Mouse (Mus musculus): Measurements from ENCODE around the gene 4933417A18Rik. TPM values are rescaled to one million over a fixed set of nuclear protein-coding genes. Genes with fewer than 3 reads are reported as not detected.
"Not testable (repeated sequence)": the region's sequence is repeated elsewhere in the genome, so short reads cannot be mapped to it uniquely, and the experiment has no call there.

Gene 4933417A18Rik
- polyA plus RNA-seq, 1 experiment from 2014 or later: not detected

- H3K27me3 ChIP-seq (replicated peaks); H3K27ac ChIP-seq; H3K4me2 ChIP-seq; H3K9me3 ChIP-seq; H3K9ac ChIP-seq; ATAC-seq (replicated peaks); H3K4me1 ChIP-seq; H3K4me3 ChIP-seq: not testable (repeated sequence)
- H3K36me3 ChIP-seq (replicated peaks): peaks cover 22% of the 10 kb centered on the region; the same call in 1 of the 2 replicates
- 100% methylated on average over 1 of the region's 1 CpGs for WGBS
Observed at GRCm38 (mm10) chr13:34983479-34983878, 59.3 kb downstream of the 4933417A18Rik start.

DNA sequence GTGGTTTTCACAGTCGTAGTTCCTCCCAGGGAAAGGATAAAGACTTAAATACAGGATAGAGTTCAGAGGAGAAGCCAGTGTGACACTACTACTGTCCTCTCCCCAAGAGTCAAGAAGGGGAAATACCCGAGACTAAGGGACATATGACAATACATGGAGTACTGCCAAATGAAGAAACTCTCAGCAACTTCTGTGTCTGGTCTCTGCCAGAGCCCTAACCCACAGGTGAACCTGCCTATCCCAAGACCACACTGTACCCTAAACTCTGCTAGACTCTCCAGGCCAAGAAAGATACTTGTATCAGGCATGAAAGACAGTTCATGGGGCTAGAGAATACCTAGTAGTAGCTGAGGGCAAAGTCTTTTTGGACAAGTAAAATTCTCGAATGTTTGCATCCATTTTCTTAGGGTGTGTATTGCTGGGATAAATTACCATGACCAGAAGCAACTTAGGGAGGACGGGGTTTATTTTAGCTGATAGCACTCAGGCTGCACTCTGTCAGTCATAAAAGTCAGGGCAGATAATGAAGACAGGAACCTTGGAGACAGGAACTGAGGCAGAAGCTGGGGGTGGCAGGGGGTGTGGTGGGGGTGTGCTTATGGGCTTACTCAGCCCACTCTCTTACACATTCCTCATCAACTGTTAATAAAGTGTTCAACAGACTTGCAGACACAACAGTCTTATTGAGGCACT is 67.5 kb downstream of the 4933417A18Rik start:
- H3K9me3 ChIP-seq: no peaks in the 10 kb centered on the region
- no peak for ATAC-seq (replicated peaks)
- peaks cover 15% of the 10 kb centered on the region; the same call in 1 of the 2 replicates for H3K36me3 ChIP-seq (replicated peaks)
- peaks cover 28% of the 10 kb centered on the region for H3K4me1 ChIP-seq
- no peaks in the 10 kb centered on the region for H3K27me3 ChIP-seq (replicated peaks)
- H3K9ac ChIP-seq: no peak overlapping the region
- H3K4me3 ChIP-seq: no peak overlapping the region
- no peak overlapping the region for H3K27ac ChIP-seq
- 71% methylated on average over 4 of the region's 4 CpGs for WGBS
- H3K4me2 ChIP-seq: no peak overlapping the region

GRCm38 (mm10) chr13:34993085-34993484 is 68.9 kb downstream of the 4933417A18Rik start:
- Histone ChIP-seq H3K9ac (no peak overlapping the region; the same call in 1 of the 2 replicates), H3K27me3 (replicated peaks) (no peaks in the 10 kb centered on the region), H3K4me2 (peak overlapping the region; percentile 83), H3K4me1 (peaks cover 28% of the 10 kb centered on the region), H3K9me3 (no peaks in the 10 kb centered on the region), H3K4me3 (peak overlapping the region; percentile 56), H3K27ac (peak overlapping the region; percentile 76; the same call in 1 of the 2 replicates), H3K36me3 (replicated peaks) (0 out of 2 replicates have a peak, but pooled peaks cover 5% of the 10 kb centered on the region)
- 71% methylated on average over 4 of the region's 4 CpGs for WGBS
- no peak for ATAC-seq (replicated peaks)

GRCm38 (mm10) chr13:34993595-34993982 is 69.4 kb downstream of the 4933417A18Rik start:
- Histone ChIP-seq H3K4me1 (peaks cover 28% of the 10 kb centered on the region), H3K9me3 (no peaks in the 10 kb centered on the region), H3K9ac (peak overlapping the region; percentile 56), H3K4me3 (peak overlapping the region; percentile 56), H3K4me2 (peak overlapping the region; percentile 83), H3K27ac (peak overlapping the region; percentile 76), H3K36me3 (replicated peaks) (0 out of 2 replicates have a peak, but pooled peaks cover 5% of the 10 kb centered on the region), H3K27me3 (replicated peaks) (no peaks in the 10 kb centered on the region)
- peak; percentile 73 for ATAC-seq (replicated peaks)
- WGBS: under 1% methylated on average over 22 of the region's 22 CpGs

GRCm38 (mm10) chr13:34993983-34994811 is 70.0 kb downstream of the 4933417A18Rik start:
- Histone ChIP-seq H3K27me3 (replicated peaks) (no peaks in the 10 kb centered on the region), H3K9ac (peak overlapping the region; percentile 56), H3K4me3 (peak overlapping the region; percentile 56), H3K9me3 (no peaks in the 10 kb centered on the region), H3K4me2 (peak overlapping the region; percentile 83), H3K36me3 (replicated peaks) (0 out of 2 replicates have a peak, but pooled peaks cover 5% of the 10 kb centered on the region), H3K27ac (peak overlapping the region; percentile 76), H3K4me1 (peaks cover 28% of the 10 kb centered on the region)
- peak; percentile 95 for ATAC-seq (replicated peaks)
- WGBS: under 1% methylated on average over 33 of the region's 33 CpGs

DNA sequence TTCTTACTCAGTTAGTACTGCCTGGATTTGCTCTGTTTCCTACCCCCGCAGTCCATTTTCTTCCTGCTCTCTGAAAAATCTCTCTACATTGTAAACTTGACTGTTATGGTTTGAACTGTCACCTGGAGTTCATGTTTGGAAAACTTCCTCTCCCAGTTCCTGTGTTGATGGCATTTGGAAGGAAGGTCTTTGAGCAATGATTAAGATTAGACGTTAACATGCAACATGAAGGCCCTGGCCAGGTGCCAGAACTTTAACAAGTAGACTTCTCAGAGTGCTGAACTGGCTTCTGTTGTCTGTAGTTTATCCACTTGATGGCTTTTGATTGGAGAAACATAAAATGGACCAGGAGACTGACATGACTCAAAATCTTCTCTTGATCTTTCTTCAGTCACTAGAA is 71.7 kb downstream of the 4933417A18Rik start:
- Histone ChIP-seq H3K4me3 (no peak overlapping the region), H3K27me3 (replicated peaks) (no peaks in the 10 kb centered on the region), H3K4me1 (peaks cover 28% of the 10 kb centered on the region), H3K36me3 (replicated peaks) (no peaks in the 10 kb centered on the region), H3K9ac (no peak overlapping the region), H3K4me2 (no peak overlapping the region), H3K9me3 (no peaks in the 10 kb centered on the region), H3K27ac (no peak overlapping the region)
- no peak for ATAC-seq (replicated peaks)
- WGBS: 79% methylated on average over 2 of the region's 2 CpGs

Other genes with a start within 250 kb of the 4933417A18Rik start
- 0.13 TPM in 1 of 2 replicates, not detected in the other for gene Fam50b, start 189.6 kb upstream of the 4933417A18Rik start, polyA plus RNA-seq (2015; fragmentation: Nextera tagmentation; extraction: Ambion mirVana)
- gene Prpf4b, start 49.1 kb upstream of the 4933417A18Rik start, polyA plus RNA-seq (2015; fragmentation: Nextera tagmentation; extraction: Ambion mirVana): 63.3 and 69.4 TPM in 2 replicates
- gene Fam217a, start 99 bp upstream of the 4933417A18Rik start, polyA plus RNA-seq (2015; fragmentation: Nextera tagmentation; extraction: Ambion mirVana): 1.1 and 1.2 TPM in 2 replicates
- gene Eci3, start 39.4 kb downstream of the 4933417A18Rik start, polyA plus RNA-seq (2015; fragmentation: Nextera tagmentation; extraction: Ambion mirVana): 0.25 and 0.34 TPM in 2 replicates
- gene Eci2, start 102.7 kb downstream of the 4933417A18Rik start, polyA plus RNA-seq (2015; fragmentation: Nextera tagmentation; extraction: Ambion mirVana): 92.6 and 101 TPM in 2 replicates

Data from midbrain, embryonic 15.5 days (tissue).